Mouse (Mus musculus) E14TG2a.4 (cell line): ENCODE measurements around the gene Klc4.

ENCODE experiments used
- CTCF ChIP-seq: conservative IDR thresholded peaks from 2 replicates; pipeline ENCODE4 v1.5.1; 2014; ENCODE audit warnings: low read length
- NANOG ChIP-seq: IDR thresholded peaks from 2 replicates; pipeline ENCODE4 v1.6.1; 2014; ENCODE audit warnings: borderline replicate concordance, low read length, mixed read lengths

- TF ChIP-seq CTCF = no peak
- no peak for TF ChIP-seq NANOG
These were observed 51.2 kb downstream of the Klc4 start for GRCm38 (mm10) chr17:46594606-46595005.
